Mouse (Mus musculus): ENCODE measurements around the gene Lrrc75b. TPM values are rescaled to one million over a fixed set of nuclear protein-coding genes. Genes with fewer than 3 reads are reported as not detected.
"Not testable (repeated sequence)": the region's sequence is repeated elsewhere in the genome, so short reads cannot be mapped to it uniquely, and the experiment has no call there.

Gene Lrrc75b
- polyA plus RNA-seq, 1 experiment from 2014 or later = 0.06 TPM

DNA sequence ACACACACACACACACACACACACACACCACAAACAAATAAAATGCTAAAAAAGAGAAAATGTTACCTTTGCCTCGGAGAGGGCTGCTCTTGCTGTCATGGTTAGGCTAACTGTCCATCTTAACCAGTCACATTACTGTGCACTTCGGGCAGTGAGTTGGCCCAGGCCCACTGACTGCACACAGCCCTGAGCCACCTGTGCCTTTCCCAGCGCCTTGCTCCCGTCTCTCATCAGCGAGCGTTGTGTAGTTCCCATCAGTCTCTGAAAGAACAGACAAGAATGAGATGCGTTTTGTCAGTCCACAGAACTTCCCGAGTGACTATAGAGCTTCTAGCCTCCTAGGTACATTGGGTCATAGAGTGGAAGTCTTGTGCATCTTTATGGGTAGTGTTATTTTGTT is 25.9 kb downstream of the Lrrc75b start:
- H3K9ac ChIP-seq (ENCODE audit: low read depth, low read length) = no peak overlapping the region
- no peaks in the 10 kb centered on the region; the same call in 1 of the 2 replicates for H3K4me1 ChIP-seq (ENCODE audit: control insufficient read depth, low read depth, low read length)
- no peaks in the 10 kb centered on the region for H3K9me3 ChIP-seq (replicated peaks; ENCODE audit: control insufficient read depth, low read length)
- no peak overlapping the region for H3K4me3 ChIP-seq (ENCODE audit: low read depth, low read length)
- no peak overlapping the region for H3K4me2 ChIP-seq (ENCODE audit: low read depth, low read length)
- H3K27ac ChIP-seq (ENCODE audit: low read length) = no peak overlapping the region
- WGBS (ENCODE audit: insufficient replicate concordance) = 85% methylated on average over 8 of the region's 8 CpGs
- no peaks in the 10 kb centered on the region for H3K27me3 ChIP-seq (ENCODE audit: control insufficient read depth, insufficient read depth, low read depth, low read length)
- H3K36me3 ChIP-seq (ENCODE audit: control insufficient read depth, insufficient read depth) = peaks cover 28% of the 10 kb centered on the region
- ATAC-seq (ENCODE audit: low read depth) = no peak

DNA sequence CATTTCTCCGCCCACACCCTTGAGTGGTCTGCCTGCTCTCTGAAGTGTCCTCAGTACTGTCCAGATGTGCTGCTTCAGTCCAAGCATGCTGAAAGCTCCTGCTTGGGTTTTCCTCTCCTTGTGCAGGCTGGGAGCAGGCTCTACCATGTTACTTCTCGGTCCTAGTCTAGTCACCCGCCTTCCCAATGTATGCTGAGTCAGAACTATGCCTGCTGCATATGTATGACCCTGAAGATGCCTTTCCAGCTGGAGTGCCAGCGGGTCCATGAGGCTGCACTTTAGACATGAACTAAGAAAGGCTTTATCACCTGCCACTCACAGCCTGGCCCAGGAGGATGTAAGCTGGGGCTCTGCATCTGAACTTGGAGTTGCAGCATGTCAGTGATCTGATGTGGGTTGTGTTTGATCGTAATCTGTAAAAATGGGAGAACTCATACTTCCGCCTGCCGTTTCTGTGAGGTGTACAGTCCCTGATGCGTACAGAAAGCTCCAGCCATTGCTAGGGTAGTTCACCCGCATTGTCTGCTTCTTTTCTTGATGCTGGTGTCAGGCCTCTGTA is 28.5 kb downstream of the Lrrc75b start:
- Histone ChIP-seq H3K4me2 (ENCODE audit: low read depth, low read length) (no peak overlapping the region), H3K9ac (ENCODE audit: low read depth, low read length) (no peak overlapping the region), H3K27ac (ENCODE audit: low read length) (no peak overlapping the region), H3K4me1 (ENCODE audit: control insufficient read depth, low read depth, low read length) (no peaks in the 10 kb centered on the region; the same call in 1 of the 2 replicates), H3K4me3 (ENCODE audit: low read depth, low read length) (no peak overlapping the region), H3K36me3 (ENCODE audit: control insufficient read depth, insufficient read depth) (peaks cover 28% of the 10 kb centered on the region), H3K9me3 (replicated peaks; ENCODE audit: control insufficient read depth, low read length) (no peaks in the 10 kb centered on the region), H3K27me3 (ENCODE audit: control insufficient read depth, insufficient read depth, low read depth, low read length) (no peaks in the 10 kb centered on the region)
- no peak for ATAC-seq (ENCODE audit: low read depth)
- WGBS (ENCODE audit: insufficient replicate concordance) = 70% methylated on average over 9 of the region's 9 CpGs

DNA sequence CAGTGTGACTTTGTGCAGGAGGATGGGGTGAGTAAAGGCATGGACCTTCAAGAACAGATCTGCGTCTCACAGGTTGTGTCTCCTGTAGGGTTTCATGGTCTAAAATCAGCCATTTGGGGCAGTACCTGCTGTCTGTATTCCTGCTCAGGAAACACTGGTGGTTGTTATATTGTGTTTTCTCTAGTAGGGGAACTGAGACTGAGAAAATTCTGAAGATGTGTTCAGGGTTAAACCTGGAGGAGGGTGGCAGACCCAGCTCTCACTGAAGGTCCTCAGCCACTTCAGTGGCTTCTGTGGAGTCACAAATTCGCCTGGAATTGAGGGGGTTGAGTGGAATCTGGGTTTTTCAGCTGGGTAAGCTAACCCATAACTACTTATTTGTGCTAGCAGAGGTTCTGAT is 29.8 kb downstream of the Lrrc75b start:
- WGBS (ENCODE audit: insufficient replicate concordance) = 65% methylated on average over 2 of the region's 2 CpGs
- Histone ChIP-seq H3K4me1 (ENCODE audit: control insufficient read depth, low read depth, low read length) (no peaks in the 10 kb centered on the region; the same call in 1 of the 2 replicates), H3K27me3 (ENCODE audit: control insufficient read depth, insufficient read depth, low read depth, low read length) (no peaks in the 10 kb centered on the region), H3K9me3 (replicated peaks; ENCODE audit: control insufficient read depth, low read length) (no peaks in the 10 kb centered on the region), H3K4me2 (ENCODE audit: low read depth, low read length) (no peak overlapping the region), H3K36me3 (ENCODE audit: control insufficient read depth, insufficient read depth) (peaks cover 20% of the 10 kb centered on the region), H3K27ac (ENCODE audit: low read length) (no peak overlapping the region), H3K4me3 (ENCODE audit: low read depth, low read length) (no peak overlapping the region), H3K9ac (ENCODE audit: low read depth, low read length) (no peak overlapping the region)
- ATAC-seq (ENCODE audit: low read depth) = no peak

DNA sequence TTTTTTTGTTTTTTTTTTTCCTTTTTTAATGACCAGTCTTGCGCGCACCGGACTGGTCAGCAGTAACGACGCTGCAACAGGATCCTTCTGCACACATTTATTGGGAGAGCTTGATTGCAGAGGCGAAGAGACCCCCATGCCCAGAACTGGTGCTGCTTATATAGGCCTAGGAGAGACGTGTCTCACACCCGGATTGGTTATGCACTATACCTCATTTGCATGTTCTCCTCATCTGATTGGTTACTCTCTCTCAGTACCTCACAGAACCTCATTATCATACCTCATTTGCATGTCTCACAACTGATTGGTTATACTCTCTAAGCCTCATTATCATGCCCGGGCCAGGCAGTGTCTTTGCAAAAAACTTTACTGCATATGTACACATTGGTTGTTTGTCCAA is 34.7 kb downstream of the Lrrc75b start:
- not testable (repeated sequence) for H3K27me3 ChIP-seq (ENCODE audit: control insufficient read depth, insufficient read depth, low read depth, low read length); H3K4me3 ChIP-seq (ENCODE audit: low read depth, low read length); H3K27ac ChIP-seq (ENCODE audit: low read length); ATAC-seq (ENCODE audit: low read depth); H3K9ac ChIP-seq (ENCODE audit: low read depth, low read length); H3K9me3 ChIP-seq (replicated peaks; ENCODE audit: control insufficient read depth, low read length); H3K4me2 ChIP-seq (ENCODE audit: low read depth, low read length); H3K4me1 ChIP-seq (ENCODE audit: control insufficient read depth, low read depth, low read length)
- H3K36me3 ChIP-seq (ENCODE audit: control insufficient read depth, insufficient read depth) = peaks cover 21% of the 10 kb centered on the region
- WGBS (ENCODE audit: insufficient replicate concordance) = 90% methylated on average over 9 of the region's 9 CpGs

DNA sequence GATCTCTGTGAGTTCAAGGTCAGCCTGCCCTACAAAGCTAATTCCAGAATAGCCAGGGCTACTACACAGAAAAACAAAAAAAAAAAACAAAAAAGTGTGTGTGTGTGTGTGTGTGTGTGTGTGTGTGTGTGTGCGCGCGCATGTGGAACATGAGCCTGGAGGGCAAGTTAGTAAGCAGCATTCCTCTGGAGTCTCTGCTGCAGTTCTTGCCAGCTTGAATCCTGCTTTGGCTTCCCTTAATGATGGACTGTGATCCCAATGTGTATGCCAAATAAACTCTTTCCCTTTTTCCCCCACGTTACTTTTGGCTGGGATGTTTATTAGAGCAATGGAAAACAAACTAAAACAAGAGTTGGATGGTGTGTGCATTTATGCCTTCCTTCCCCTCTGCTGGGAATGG is 38.5 kb downstream of the Lrrc75b start:
- no peak overlapping the region for H3K4me3 ChIP-seq (ENCODE audit: low read depth, low read length)
- no peak overlapping the region for H3K4me2 ChIP-seq (ENCODE audit: low read depth, low read length)
- H3K4me1 ChIP-seq (ENCODE audit: control insufficient read depth, low read depth, low read length) = peaks cover 21% of the 10 kb centered on the region
- H3K27ac ChIP-seq (ENCODE audit: low read length) = no peak overlapping the region
- peaks cover 22% of the 10 kb centered on the region for H3K36me3 ChIP-seq (ENCODE audit: control insufficient read depth, insufficient read depth)
- WGBS (ENCODE audit: insufficient replicate concordance) = 78% methylated on average over 4 of the region's 4 CpGs
- ATAC-seq (ENCODE audit: low read depth) = no peak
- H3K9me3 ChIP-seq (replicated peaks; ENCODE audit: control insufficient read depth, low read length) = no peaks in the 10 kb centered on the region
- H3K9ac ChIP-seq (ENCODE audit: low read depth, low read length) = no peak overlapping the region
- H3K27me3 ChIP-seq (ENCODE audit: control insufficient read depth, insufficient read depth, low read depth, low read length) = no peaks in the 10 kb centered on the region

DNA sequence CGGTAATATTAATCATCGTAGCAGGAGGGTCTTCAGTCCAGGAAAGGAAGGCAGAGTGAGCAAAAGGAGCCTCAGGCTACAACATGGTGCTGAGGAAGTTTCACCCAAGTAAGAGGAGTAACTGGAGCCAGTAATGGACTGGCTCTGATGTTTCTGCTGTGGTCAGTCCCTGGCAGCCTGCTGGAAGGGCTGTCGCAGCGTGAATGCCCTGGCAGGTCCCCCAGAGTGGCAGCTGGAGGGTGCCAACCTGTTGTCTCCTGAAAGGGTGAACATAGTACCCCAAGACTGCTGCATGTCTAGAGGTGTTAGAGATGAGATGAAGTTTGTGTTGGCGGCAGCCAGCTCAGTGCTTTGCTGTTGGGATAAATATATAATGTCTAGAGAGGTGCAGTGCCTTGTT is 39.5 kb downstream of the Lrrc75b start:
- Histone ChIP-seq H3K9me3 (replicated peaks; ENCODE audit: control insufficient read depth, low read length) (no peaks in the 10 kb centered on the region), H3K9ac (ENCODE audit: low read depth, low read length) (no peak overlapping the region; the same call in 1 of the 2 replicates), H3K27me3 (ENCODE audit: control insufficient read depth, insufficient read depth, low read depth, low read length) (no peaks in the 10 kb centered on the region), H3K36me3 (ENCODE audit: control insufficient read depth, insufficient read depth) (peaks cover 22% of the 10 kb centered on the region), H3K4me3 (ENCODE audit: low read depth, low read length) (no peak overlapping the region), H3K4me1 (ENCODE audit: control insufficient read depth, low read depth, low read length) (peaks cover 22% of the 10 kb centered on the region), H3K27ac (ENCODE audit: low read length) (no peak overlapping the region; the same call in 1 of the 2 replicates), H3K4me2 (ENCODE audit: low read depth, low read length) (no peak overlapping the region)
- no peak for ATAC-seq (ENCODE audit: low read depth)
- WGBS (ENCODE audit: insufficient replicate concordance) = 79% methylated on average over 5 of the region's 5 CpGs

DNA sequence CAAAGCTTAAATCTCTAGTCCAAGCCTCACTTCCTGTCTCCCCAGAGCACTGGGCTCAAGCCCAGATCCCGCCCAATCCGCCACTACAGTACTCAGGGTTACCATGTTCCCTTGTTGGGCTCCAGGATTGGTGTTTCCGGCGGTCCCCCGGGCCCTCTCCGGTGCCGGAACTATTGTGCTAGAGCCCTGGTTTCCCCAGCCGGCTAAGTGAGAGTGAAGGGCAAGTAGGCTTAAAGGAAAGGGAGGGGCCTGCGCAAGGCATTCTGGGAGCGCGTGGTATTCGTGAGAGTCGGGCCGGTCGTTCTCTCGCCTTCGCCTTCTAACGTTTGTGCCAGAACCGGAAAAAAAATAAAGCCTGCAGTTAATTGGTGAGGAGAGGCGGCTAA is 42.4 kb downstream of the Lrrc75b start, which contains the start of gene Gucd1:
Gene Gucd1 (minus strand): TSS at position 215 of the 386 bp plus-strand sequence.
- Histone ChIP-seq H3K27me3 (ENCODE audit: control insufficient read depth, insufficient read depth, low read depth, low read length) (no peaks in the 10 kb centered on the region), H3K4me2 (ENCODE audit: low read depth, low read length) (peak within 1 kb of the TSS; percentile 85), H3K4me3 (ENCODE audit: low read depth, low read length) (peak within 1 kb of the TSS; percentile 94), H3K27ac (ENCODE audit: low read length) (peak within 1 kb of the TSS; percentile 98), H3K4me1 (ENCODE audit: control insufficient read depth, low read depth, low read length) (peaks cover 43% of the 10 kb centered on the region), H3K36me3 (ENCODE audit: control insufficient read depth, insufficient read depth) (peaks cover 9% of the 10 kb centered on the region), H3K9me3 (replicated peaks; ENCODE audit: control insufficient read depth, low read length) (no peaks in the 10 kb centered on the region), H3K9ac (ENCODE audit: low read depth, low read length) (peak within 1 kb of the TSS; percentile 98)
- ATAC-seq (ENCODE audit: low read depth) = peak; percentile 70
- WGBS (ENCODE audit: insufficient replicate concordance) = under 1% methylated on average over 20 of the region's 20 CpGs

DNA sequence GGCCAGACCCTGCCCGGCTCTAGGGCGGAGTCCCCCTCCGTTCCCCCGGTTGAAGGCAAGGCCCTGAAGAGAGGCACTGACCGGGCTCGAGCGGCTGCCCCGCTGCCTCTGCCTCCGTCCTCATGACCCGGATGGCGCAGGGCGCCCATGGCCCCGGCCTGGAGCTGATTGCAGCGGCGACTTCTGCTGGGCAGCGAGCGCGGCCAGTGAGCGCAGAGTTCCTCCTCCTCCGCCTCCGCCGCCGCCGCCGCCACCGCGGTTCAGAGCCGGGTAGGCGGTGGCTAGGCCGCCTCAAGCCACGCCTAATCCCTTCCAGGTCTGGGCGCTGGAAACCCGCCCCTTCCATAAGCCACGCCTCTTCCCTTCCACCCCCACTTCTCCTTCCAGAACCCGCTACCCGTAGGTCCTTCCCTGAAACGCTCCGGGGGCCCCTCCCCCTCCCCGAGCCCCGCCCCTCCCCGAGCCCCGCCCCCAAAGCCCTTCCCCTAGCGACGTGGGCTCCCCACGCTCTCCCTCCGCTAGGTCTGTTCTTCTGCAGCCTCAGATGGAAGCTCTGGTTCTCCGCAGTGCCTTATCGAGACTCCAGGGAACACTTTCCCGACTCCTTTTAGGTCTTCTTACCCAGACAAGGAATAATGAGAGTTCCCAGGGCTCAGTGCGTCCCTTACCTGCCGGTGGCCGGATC is 42.9 kb downstream of the Lrrc75b start, which contains the start of gene Snrpd3:
Gene Snrpd3 (plus strand): TSS at position 479 of the 685 bp plus-strand sequence.
- peak within 1 kb of the TSS; percentile 85 for H3K4me2 ChIP-seq (ENCODE audit: low read depth, low read length)
- H3K27me3 ChIP-seq (ENCODE audit: control insufficient read depth, insufficient read depth, low read depth, low read length) = no peaks in the 10 kb centered on the region
- peaks cover 9% of the 10 kb centered on the region for H3K36me3 ChIP-seq (ENCODE audit: control insufficient read depth, insufficient read depth)
- peak; percentile 89 for ATAC-seq (ENCODE audit: low read depth)
- H3K9me3 ChIP-seq (replicated peaks; ENCODE audit: control insufficient read depth, low read length) = no peaks in the 10 kb centered on the region
- peak within 1 kb of the TSS; percentile 98 for H3K27ac ChIP-seq (ENCODE audit: low read length)
- peak within 1 kb of the TSS; percentile 98 for H3K9ac ChIP-seq (ENCODE audit: low read depth, low read length)
- peak within 1 kb of the TSS; percentile 94 for H3K4me3 ChIP-seq (ENCODE audit: low read depth, low read length)
- peaks cover 44% of the 10 kb centered on the region for H3K4me1 ChIP-seq (ENCODE audit: control insufficient read depth, low read depth, low read length)
- under 1% methylated on average over 46 of the region's 52 CpGs for WGBS (ENCODE audit: insufficient replicate concordance)

DNA sequence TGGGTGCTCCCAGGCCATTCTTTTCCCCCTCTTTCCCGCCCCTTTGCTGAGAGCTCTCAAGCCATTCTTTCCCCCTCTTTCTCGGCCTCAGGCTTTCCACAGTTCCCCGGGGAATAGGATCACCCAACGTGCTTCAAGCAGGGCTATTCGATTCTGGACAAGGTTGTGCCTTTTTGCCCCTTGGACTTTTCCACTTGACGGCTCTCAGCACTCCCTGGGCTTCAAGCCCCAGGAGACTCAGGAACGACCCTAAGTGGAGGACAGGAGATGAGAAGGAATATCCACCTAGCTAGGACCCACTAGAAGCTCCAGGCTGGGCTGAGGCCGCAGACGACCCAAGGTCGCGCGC is 43.4 kb downstream of the Lrrc75b start:
- ATAC-seq (ENCODE audit: low read depth) = no peak
- peaks cover 14% of the 10 kb centered on the region for H3K36me3 ChIP-seq (ENCODE audit: control insufficient read depth, insufficient read depth)
- peaks cover 44% of the 10 kb centered on the region for H3K4me1 ChIP-seq (ENCODE audit: control insufficient read depth, low read depth, low read length)
- under 1% methylated on average over 12 of the region's 12 CpGs for WGBS (ENCODE audit: insufficient replicate concordance)
- peak overlapping the region; percentile 82 for H3K4me2 ChIP-seq (ENCODE audit: low read depth, low read length)
- no peaks in the 10 kb centered on the region for H3K27me3 ChIP-seq (ENCODE audit: control insufficient read depth, insufficient read depth, low read depth, low read length)
- H3K27ac ChIP-seq (ENCODE audit: low read length) = peak overlapping the region; percentile 98
- H3K4me3 ChIP-seq (ENCODE audit: low read depth, low read length) = peak overlapping the region; percentile 94
- H3K9me3 ChIP-seq (replicated peaks; ENCODE audit: control insufficient read depth, low read length) = no peaks in the 10 kb centered on the region
- H3K9ac ChIP-seq (ENCODE audit: low read depth, low read length) = peak overlapping the region; percentile 98

All from liver, embryonic 16.5 days (tissue).